Mouse (Mus musculus) heart, embryonic 10.5 days (tissue): ENCODE measurements around the gene Schip1. TPM values are rescaled to one million over a fixed set of nuclear protein-coding genes. Genes with fewer than 3 reads are reported as not detected.

Source experiments
- DNase-seq: peaks from one replicate; pipeline ENCODE4 v3.0.0-alpha.2; 2017; ENCODE audit warnings: low spot score
- H3K27ac ChIP-seq: fragments of 300-500 bp; sonication (generic); 2 replicates; pipeline ENCODE4 v1.5.1; 2016; ENCODE audit warnings: mild to moderate bottlenecking
- H3K27me3 ChIP-seq: fragments of 300-500 bp; sonication (generic); 2 replicates; pipeline ENCODE4 v1.6.1; 2016; ENCODE audit warnings: mild to moderate bottlenecking; ENCODE audit not compliant: poor library complexity, insufficient read depth, severe bottlenecking
- H3K36me3 ChIP-seq: fragments of 300-500 bp; sonication (generic); 2 replicates; pipeline ENCODE4 v1.6.1; 2016; ENCODE audit warnings: mild to moderate bottlenecking, moderate library complexity
- H3K4me1 ChIP-seq: fragments of 300-500 bp; sonication (generic); 2 replicates; pipeline ENCODE4 v1.6.1; 2016; ENCODE audit warnings: mild to moderate bottlenecking
- H3K4me3 ChIP-seq: fragments of 300-500 bp; sonication (generic); 2 replicates; pipeline ENCODE4 v1.5.1; 2016; ENCODE audit warnings: mild to moderate bottlenecking, moderate library complexity
- H3K9me3 ChIP-seq: fragments of 300-500 bp; sonication (generic); 2 replicates; pipeline ENCODE4 v1.6.1; 2016; ENCODE audit warnings: mild to moderate bottlenecking, moderate library complexity
- WGBS: fragments of 180-500 bp; shearing (Covaris S2); methylation state at CpG from one replicate; pipeline ENCODE4 v1.1.7; 2016; 5-methylcytosine and 5-hydroxymethylcytosine counted together
- polyA plus RNA-seq: library from polyadenylated mRNA; unstranded; fragments of >200 nt; fragmentation: Nextera tagmentation; extraction: Ambion mirVana; gene quantifications from 2 replicates; pipeline ENCODE4 v1.2.1, GENCODE M21; 2016

The Schip1 gene
- polyA plus RNA-seq, 1 experiment from 2014 or later, result 71.0 TPM

DNA sequence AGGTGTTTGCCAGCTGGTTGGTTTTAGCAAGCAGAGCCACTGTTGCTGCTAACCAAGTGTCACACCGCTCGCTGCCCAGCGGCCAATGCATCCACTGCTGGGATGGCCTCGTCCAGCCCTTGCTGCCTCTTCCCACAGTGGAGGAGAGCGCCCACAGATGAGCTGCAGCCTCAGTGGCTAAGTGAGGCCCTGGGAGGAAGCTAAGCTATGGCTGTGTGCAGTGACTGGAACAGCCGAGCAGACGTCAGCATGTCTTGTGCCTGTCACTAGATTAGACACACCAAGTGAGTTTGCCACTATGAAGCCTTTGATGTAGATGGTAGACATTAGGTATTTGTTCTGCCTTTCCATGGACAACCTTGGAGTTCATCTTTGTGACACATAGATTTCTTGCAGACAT, 480.2 kb downstream of the Schip1 start:
- H3K27ac ChIP-seq, result peak overlapping the region; percentile 45; the same call in 1 of the 2 replicates
- H3K36me3 ChIP-seq, result peaks cover 4% of the 10 kb centered on the region; the same call in 1 of the 2 replicates
- no peak for DNase-seq
- H3K9me3 ChIP-seq, result no peaks in the 10 kb centered on the region
- no peaks in the 10 kb centered on the region for H3K27me3 ChIP-seq
- no peak overlapping the region for H3K4me3 ChIP-seq
- 68% methylated on average over 7 of the region's 7 CpGs for WGBS
- H3K4me1 ChIP-seq, result peaks cover 38% of the 10 kb centered on the region

- Histone ChIP-seq H3K4me3 (no peak overlapping the region), H3K9me3 (no peaks in the 10 kb centered on the region), H3K27ac (0 out of 2 replicates have a peak overlapping the region, but pooled peaks have one; percentile 6), H3K27me3 (no peaks in the 10 kb centered on the region), H3K36me3 (no peaks in the 10 kb centered on the region), H3K4me1 (peaks cover 46% of the 10 kb centered on the region)
- DNase-seq, result no peak
- WGBS, result 62% methylated on average over 6 of the region's 6 CpGs
Measured at GRCm38 (mm10) chr3:68545898-68546297, 481.3 kb downstream of the Schip1 start.

GRCm38 (mm10) chr3:68555087-68555662, 490.6 kb downstream of the Schip1 start:
- Histone ChIP-seq H3K27me3 (no peaks in the 10 kb centered on the region), H3K4me3 (no peak overlapping the region), H3K27ac (peak overlapping the region; percentile 48; the same call in 1 of the 2 replicates), H3K4me1 (peaks cover 53% of the 10 kb centered on the region), H3K9me3 (no peaks in the 10 kb centered on the region), H3K36me3 (peaks cover 5% of the 10 kb centered on the region; the same call in 1 of the 2 replicates)
- DNase-seq, result no peak
- WGBS, result 24% methylated on average over 4 of the region's 4 CpGs

DNA sequence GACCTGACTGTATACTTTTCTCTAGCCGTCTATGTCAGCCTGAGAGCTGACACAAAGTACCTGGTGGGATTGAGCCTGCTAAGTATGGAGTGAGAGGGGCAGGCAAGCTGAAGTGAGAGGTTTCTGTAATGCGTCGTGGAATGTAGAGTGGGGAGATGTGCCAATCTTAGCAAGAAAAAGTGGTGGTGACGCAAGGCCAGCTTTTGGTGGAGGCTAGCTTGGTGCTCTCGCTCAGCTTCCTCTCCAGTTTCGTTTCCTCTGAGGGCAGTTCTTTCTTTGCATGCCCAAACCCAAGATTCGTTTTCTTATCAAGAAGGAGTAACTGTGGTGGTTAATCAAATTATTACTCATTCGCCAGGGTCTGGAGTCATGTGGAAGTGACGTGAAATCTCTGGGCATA, 492.3 kb downstream of the Schip1 start:
- Histone ChIP-seq H3K9me3 (no peaks in the 10 kb centered on the region), H3K4me3 (no peak overlapping the region), H3K4me1 (peaks cover 52% of the 10 kb centered on the region), H3K27me3 (no peaks in the 10 kb centered on the region), H3K36me3 (peaks cover 5% of the 10 kb centered on the region; the same call in 1 of the 2 replicates), H3K27ac (no peak overlapping the region)
- DNase-seq, result no peak
- 78% methylated on average over 9 of the region's 9 CpGs for WGBS

DNA sequence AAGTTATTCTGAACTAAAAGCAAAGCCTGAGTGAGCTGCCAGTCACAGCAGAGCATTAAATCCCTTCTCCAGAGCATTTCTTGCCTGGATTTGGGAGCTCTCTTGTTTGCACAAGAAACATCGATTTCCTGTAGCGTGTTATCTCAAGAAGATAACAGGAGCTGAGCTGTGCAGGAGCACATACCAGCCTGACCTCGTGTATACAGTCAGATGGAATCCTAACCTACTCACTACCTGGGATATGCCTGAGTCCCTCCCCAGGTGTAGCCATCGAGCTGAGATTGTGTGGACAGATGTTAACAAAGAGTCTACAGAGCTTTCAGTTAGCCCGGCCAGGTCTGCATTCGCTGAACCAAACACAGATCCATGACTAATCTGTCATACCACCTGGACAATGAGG, 494.1 kb downstream of the Schip1 start:
- peaks cover 47% of the 10 kb centered on the region for H3K4me1 ChIP-seq
- no peak overlapping the region for H3K4me3 ChIP-seq
- WGBS, result 42% methylated on average over 6 of the region's 6 CpGs
- DNase-seq, result no peak
- H3K36me3 ChIP-seq, result peaks cover 5% of the 10 kb centered on the region; the same call in 1 of the 2 replicates
- no peak overlapping the region; the same call in 1 of the 2 replicates for H3K27ac ChIP-seq
- H3K9me3 ChIP-seq, result no peaks in the 10 kb centered on the region
- no peaks in the 10 kb centered on the region for H3K27me3 ChIP-seq

GRCm38 (mm10) chr3:68560057-68560456, 495.5 kb downstream of the Schip1 start:
- DNase-seq, result no peak
- WGBS, result 79% methylated on average over 5 of the region's 5 CpGs
- 0 out of 2 replicates have a peak overlapping the region, but pooled peaks have one; percentile 31 for H3K27ac ChIP-seq
- H3K4me1 ChIP-seq, result peaks cover 43% of the 10 kb centered on the region
- no peaks in the 10 kb centered on the region for H3K9me3 ChIP-seq
- no peaks in the 10 kb centered on the region for H3K27me3 ChIP-seq
- H3K4me3 ChIP-seq, result no peak overlapping the region
- peaks cover 5% of the 10 kb centered on the region; the same call in 1 of the 2 replicates for H3K36me3 ChIP-seq

DNA sequence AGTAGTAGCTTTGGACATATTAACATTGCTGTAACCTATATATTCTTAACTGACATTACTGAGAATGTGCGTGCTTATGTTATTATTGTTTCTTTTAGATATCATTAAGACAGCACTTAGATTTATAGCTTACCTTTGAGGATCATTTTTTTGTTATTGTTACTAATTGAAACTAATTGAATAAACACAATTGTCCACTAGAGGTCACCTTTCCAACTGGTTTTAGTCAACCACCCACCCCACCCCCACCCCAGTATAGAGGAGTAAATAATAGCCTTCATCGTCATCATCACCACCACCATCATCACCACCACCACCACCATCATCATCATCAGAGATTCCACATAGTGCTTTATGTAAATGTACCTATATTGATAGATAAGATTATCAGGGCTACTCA, 498.2 kb downstream of the Schip1 start:
- Histone ChIP-seq H3K36me3 (no peaks in the 10 kb centered on the region), H3K9me3 (no peaks in the 10 kb centered on the region), H3K27me3 (no peaks in the 10 kb centered on the region), H3K4me3 (no peak overlapping the region), H3K27ac (no peak overlapping the region), H3K4me1 (peaks cover 39% of the 10 kb centered on the region)
- 67% methylated on average over 2 of the region's 2 CpGs for WGBS
- no peak for DNase-seq

DNA sequence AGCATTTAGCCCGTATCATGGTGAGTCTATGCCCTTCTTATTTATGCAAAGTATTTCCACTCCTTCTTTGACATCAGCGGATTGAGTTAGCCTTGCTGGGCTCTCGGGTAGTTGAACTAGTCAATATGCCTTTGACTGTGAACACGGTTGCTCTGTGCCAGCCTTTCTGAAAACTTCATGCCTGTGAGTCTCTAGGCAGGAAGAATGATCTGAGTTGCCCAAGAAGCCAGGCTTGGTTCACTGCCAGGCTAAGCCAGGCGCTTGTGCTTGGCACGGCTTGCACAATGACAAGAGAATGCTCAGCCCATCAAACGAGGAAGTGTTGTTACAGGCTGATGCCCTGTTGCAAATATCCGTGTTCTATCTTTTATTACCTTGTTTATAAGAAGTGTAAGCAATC, 499.3 kb downstream of the Schip1 start:
- H3K27ac ChIP-seq, result no peak overlapping the region
- no peak for DNase-seq
- WGBS, result 84% methylated on average over 8 of the region's 8 CpGs

GRCm38 (mm10) chr3:68564978-68565674, 500.5 kb downstream of the Schip1 start:
- 79% methylated on average over 10 of the region's 10 CpGs for WGBS
- H3K4me1 ChIP-seq, result peaks cover 32% of the 10 kb centered on the region

More for the DNA sequence above, 499.3 kb downstream of the Schip1 start:
- no peak overlapping the region for H3K4me3 ChIP-seq
- H3K4me1 ChIP-seq, result peaks cover 39% of the 10 kb centered on the region
- H3K36me3 ChIP-seq, result no peaks in the 10 kb centered on the region
- H3K27me3 ChIP-seq, result no peaks in the 10 kb centered on the region
- H3K9me3 ChIP-seq, result no peaks in the 10 kb centered on the region

GRCm38 (mm10) chr3:68565675-68566055, 501.1 kb downstream of the Schip1 start:
- DNase-seq, result no peak
- no peak overlapping the region for H3K27ac ChIP-seq
- H3K9me3 ChIP-seq, result no peaks in the 10 kb centered on the region
- H3K4me3 ChIP-seq, result no peak overlapping the region
- peaks cover 30% of the 10 kb centered on the region for H3K4me1 ChIP-seq
- no peaks in the 10 kb centered on the region for H3K36me3 ChIP-seq
- no peaks in the 10 kb centered on the region for H3K27me3 ChIP-seq
- WGBS, result 74% methylated on average over 4 of the region's 4 CpGs

More at GRCm38 (mm10) chr3:68564978-68565674, 500.5 kb downstream of the Schip1 start:
- 0 out of 2 replicates have a peak overlapping the region, but pooled peaks have one; percentile 2 for H3K27ac ChIP-seq
- H3K9me3 ChIP-seq, result no peaks in the 10 kb centered on the region
- no peak for DNase-seq
- H3K27me3 ChIP-seq, result no peaks in the 10 kb centered on the region
- H3K4me3 ChIP-seq, result no peak overlapping the region
- no peaks in the 10 kb centered on the region for H3K36me3 ChIP-seq

GRCm38 (mm10) chr3:68567581-68567980, 503.0 kb downstream of the Schip1 start:
- no peak overlapping the region for H3K4me3 ChIP-seq
- H3K36me3 ChIP-seq, result no peaks in the 10 kb centered on the region
- WGBS, result 80% methylated on average over 7 of the region's 7 CpGs
- no peak overlapping the region for H3K27ac ChIP-seq
- H3K27me3 ChIP-seq, result no peaks in the 10 kb centered on the region
- H3K4me1 ChIP-seq, result peaks cover 35% of the 10 kb centered on the region
- no peaks in the 10 kb centered on the region for H3K9me3 ChIP-seq
- no peak for DNase-seq

DNA sequence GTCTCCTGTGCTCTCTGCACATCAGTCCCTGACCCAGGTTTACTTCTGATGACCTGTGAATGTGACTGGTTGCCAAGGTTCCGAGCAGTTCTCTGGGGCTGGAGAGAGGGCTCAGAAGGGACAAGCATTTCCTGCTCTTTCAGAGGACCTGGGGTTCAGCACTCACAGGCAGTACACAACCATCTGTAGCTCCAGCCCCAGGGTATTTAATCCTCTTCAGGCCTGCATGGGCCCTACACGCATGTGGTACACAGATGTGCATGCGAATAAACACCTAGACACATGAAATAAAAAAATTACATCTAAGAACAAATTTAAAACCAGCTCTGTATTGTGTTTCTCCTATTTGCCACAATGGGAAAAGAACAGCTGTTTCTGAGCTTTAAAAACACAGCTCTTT, 503.5 kb downstream of the Schip1 start:
- DNase-seq, result no peak
- Histone ChIP-seq H3K27me3 (no peaks in the 10 kb centered on the region), H3K4me3 (no peak overlapping the region), H3K27ac (peak overlapping the region; percentile 31), H3K36me3 (no peaks in the 10 kb centered on the region), H3K9me3 (no peaks in the 10 kb centered on the region), H3K4me1 (peaks cover 38% of the 10 kb centered on the region)
- 70% methylated on average over 3 of the region's 3 CpGs for WGBS

DNA sequence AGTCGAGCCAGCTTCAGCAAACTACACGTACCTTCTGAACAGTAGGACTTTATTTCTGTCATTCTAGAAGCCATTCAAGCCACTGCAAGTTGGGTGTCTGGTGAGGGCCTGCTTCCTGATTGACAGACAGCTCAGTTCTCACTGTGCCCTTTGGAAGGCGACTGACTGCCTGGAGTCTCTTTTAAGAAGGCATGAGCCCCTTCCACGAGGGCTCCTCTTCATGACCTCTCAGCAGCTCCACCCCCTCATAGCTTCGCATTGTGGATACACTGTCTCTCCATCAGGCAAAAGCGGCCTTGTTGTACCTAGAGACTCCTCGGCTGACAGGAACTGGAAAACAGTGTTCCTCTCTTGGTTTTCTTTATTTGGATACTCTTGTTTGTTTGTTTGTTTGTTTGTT, 504.1 kb downstream of the Schip1 start:
- Histone ChIP-seq H3K4me1 (peaks cover 43% of the 10 kb centered on the region), H3K4me3 (no peak overlapping the region), H3K27ac (peak overlapping the region; percentile 31), H3K27me3 (no peaks in the 10 kb centered on the region), H3K9me3 (no peaks in the 10 kb centered on the region), H3K36me3 (no peaks in the 10 kb centered on the region)
- 38% methylated on average over 7 of the region's 7 CpGs for WGBS
- DNase-seq, result no peak
